Mouse (Mus musculus): ENCODE data around the gene Myh2.
A peak's percentile ranks its signal among the peaks of the same experiment; 100 is the strongest.

The Myh2 gene

GRCm38 (mm10) chr11:67153123-67153522, 17.7 kb upstream of the Myh2 start:
- peak; percentile 53 for DNase-seq

- no peak for DNase-seq
Observed at GRCm38 (mm10) chr11:67153843-67154242, 17.0 kb upstream of the Myh2 start.

GRCm38 (mm10) chr11:67155650-67156049, 15.2 kb upstream of the Myh2 start:
- no peak for DNase-seq

GRCm38 (mm10) chr11:67160131-67160530, 10.7 kb upstream of the Myh2 start:
- DNase-seq: no peak

GRCm38 (mm10) chr11:67163701-67164100, 7.1 kb upstream of the Myh2 start:
- no peak for DNase-seq

- no peak for DNase-seq
Observed at GRCm38 (mm10) chr11:67164851-67165250, 6.0 kb upstream of the Myh2 start.

- DNase-seq: no peak
Observed at GRCm38 (mm10) chr11:67169301-67169700, 1.5 kb upstream of the Myh2 start.

GRCm38 (mm10) chr11:67172439-67172838, 1.6 kb downstream of the Myh2 start:
- no peak for DNase-seq

GRCm38 (mm10) chr11:67176376-67176775, 5.5 kb downstream of the Myh2 start:
- DNase-seq: no peak

GRCm38 (mm10) chr11:67190316-67190715, 19.5 kb downstream of the Myh2 start:
- DNase-seq: no peak

GRCm38 (mm10) chr11:67190814-67191213, 20.0 kb downstream of the Myh2 start:
- no peak for DNase-seq

GRCm38 (mm10) chr11:67191496-67191895, 20.7 kb downstream of the Myh2 start:
- no peak for DNase-seq

GRCm38 (mm10) chr11:67199321-67199720, 28.5 kb downstream of the Myh2 start:
- no peak for DNase-seq

- DNase-seq: no peak
Observed at GRCm38 (mm10) chr11:67199752-67200151, 28.9 kb downstream of the Myh2 start, which contains the start of gene Myh1. Myh1 (plus strand) TSS chr11:67200052.

- DNase-seq: peak; percentile 30
Observed at GRCm38 (mm10) chr11:67204766-67205165, 33.9 kb downstream of the Myh2 start.

GRCm38 (mm10) chr11:67221803-67222202, 51.0 kb downstream of the Myh2 start:
- DNase-seq: peak; percentile 45

- DNase-seq: no peak
Observed at GRCm38 (mm10) chr11:67224466-67224865, 53.6 kb downstream of the Myh2 start.

GRCm38 (mm10) chr11:67228731-67229130, 57.9 kb downstream of the Myh2 start:
- no peak for DNase-seq

GRCm38 (mm10) chr11:67229166-67229565, 58.3 kb downstream of the Myh2 start:
- DNase-seq: no peak

- no peak for DNase-seq
Observed at GRCm38 (mm10) chr11:67229946-67230345, 59.1 kb downstream of the Myh2 start.

- peak; percentile 31 for DNase-seq
Observed at GRCm38 (mm10) chr11:67235639-67236358, 65.0 kb downstream of the Myh2 start.

GRCm38 (mm10) chr11:67236799-67237198, 66.0 kb downstream of the Myh2 start:
- no peak for DNase-seq

- no peak for DNase-seq
Observed at GRCm38 (mm10) chr11:67237481-67238079, 66.8 kb downstream of the Myh2 start, which contains the start of gene Myh4. Myh4 (plus strand) TSS chr11:67238029.

- DNase-seq: no peak
Observed at GRCm38 (mm10) chr11:67241051-67241450, 70.2 kb downstream of the Myh2 start.

All from layer of hippocampus, adult 9-11 months (tissue).